Comparison of ENCODE assay signal across 14 mouse cellular contexts in the genomic region with DNA sequence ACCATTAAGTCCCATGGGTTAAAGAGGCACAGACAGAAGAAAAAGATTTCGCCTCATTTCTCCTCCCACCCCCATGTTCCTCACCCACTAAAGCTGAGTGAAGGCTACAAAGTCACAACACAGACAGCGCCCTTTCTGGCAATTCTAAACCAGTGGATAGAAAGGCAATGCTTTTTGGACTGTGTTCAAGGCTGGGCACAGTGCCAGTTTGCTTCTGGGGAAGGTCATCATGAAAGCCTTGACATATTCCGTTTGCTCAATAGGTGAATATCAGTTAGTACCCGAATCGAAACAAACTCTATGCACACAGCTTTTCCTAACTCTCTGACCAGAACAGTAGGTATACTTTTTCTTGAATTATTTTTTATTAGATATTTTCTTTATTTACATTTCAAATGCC. TPM values are rescaled to one million over a fixed set of nuclear protein-coding genes. Genes with fewer than 3 reads are reported as not detected.
DNase-seq lines count a peak whose midpoint lies in the region; ATAC-seq lines count a peak whose summit lies in the region.
"Had no signal": no experiment of that assay in that cellular context is flagged by ENCODE, and none has a peak within 500 bp of the region (broad histone marks: within the 10 kb centered on the region; RNA-seq: fewer than 3 reads in every experiment).

No protein-coding gene starts in this region.

- ATAC-seq in CD4-positive, CD25-positive, alpha-beta regulatory T cell, adult 4 months, result no peak
- ATAC-seq in frontal cortex, adult (ENCODE audit: low TSS enrichment), result no peak

- DNase-seq in heart, adult 8-10 months (ENCODE audit: low spot score), result peak; percentile 19
- DNase-seq in heart, postnatal 25 days (ENCODE audit: low spot score), result no peak
- DNase-seq in adipocyte (ENCODE audit: low spot score), result peak; percentile 24
- peak; percentile 88 to 95 for DNase-seq in adrenal gland, postnatal 36 days
- peak; percentile 47 to 50 for DNase-seq in kidney, postnatal 4 days
- DNase-seq in layer of hippocampus, adult 8-10 months (ENCODE audit: low spot score in 2 of 2), result no peak

- intact Hi-C loops in heart, postnatal 25 days (cut with DNase I), result no loop called here

RNA-seq across cellular contexts. Expression of a gene that starts 2.2 kb away (rescaled TPM):
- not detected for total RNA-seq in heart, adult 8-10 months (2022)
- not detected for total RNA-seq in heart, postnatal 25 days (2021)
- under 1 TPM; 0.33 to 0.76 TPM for total RNA-seq in adrenal gland, postnatal 36 days (2021)
- polyA plus RNA-seq in CD4-positive, CD25-positive, alpha-beta regulatory T cell, adult 4 months (2017; shearing (Covaris generic)), result under 1 TPM in 1 of 2 experiments, not detected in 1; 0.08 TPM
- total RNA-seq in layer of hippocampus, adult 8-10 months (2022), result not detected
- total RNA-seq: gastrocnemius, postnatal 4 days; left cerebral cortex, postnatal 25 days had no signal
- polyA plus RNA-seq: intestine, embryonic 14.5 days; macrophage; testis, adult 2 months had no signal

RNA-seq across cellular contexts. Expression of a gene that starts 8.4 kb away (rescaled TPM):
- not detected for total RNA-seq in heart, adult 8-10 months (2022)
- not detected for total RNA-seq in heart, postnatal 25 days (2021)
- total RNA-seq in adrenal gland, postnatal 36 days (2021), result not detected
- not detected for polyA plus RNA-seq in CD4-positive, CD25-positive, alpha-beta regulatory T cell, adult 4 months (2017; shearing (Covaris generic))
- total RNA-seq in layer of hippocampus, adult 8-10 months (2022), result not detected
- total RNA-seq: gastrocnemius, postnatal 4 days; left cerebral cortex, postnatal 25 days had no signal
- polyA plus RNA-seq: erythroblast, embryonic 14.5 days; intestine, embryonic 14.5 days; macrophage; testis, adult 2 months had no signal

RNA-seq across cellular contexts. Expression of a gene that starts 30.1 kb away (rescaled TPM):
- total RNA-seq in heart, adult 8-10 months (2022), result not detected
- total RNA-seq in heart, postnatal 25 days (2021), result not detected
- not detected for total RNA-seq in adrenal gland, postnatal 36 days (2021)
- polyA plus RNA-seq in CD4-positive, CD25-positive, alpha-beta regulatory T cell, adult 4 months (2017; shearing (Covaris generic)), result not detected
- total RNA-seq in layer of hippocampus, adult 8-10 months (2022), result not detected
- total RNA-seq: gastrocnemius, postnatal 4 days; left cerebral cortex, postnatal 25 days had no signal
- polyA plus RNA-seq: erythroblast, embryonic 14.5 days; intestine, embryonic 14.5 days; macrophage; testis, adult 2 months had no signal

RNA-seq across cellular contexts. Expression of a gene that starts 36.1 kb away (rescaled TPM):
- total RNA-seq in heart, adult 8-10 months (2022), result not detected
- not detected for total RNA-seq in heart, postnatal 25 days (2021)
- not detected for total RNA-seq in adrenal gland, postnatal 36 days (2021)
- not detected for polyA plus RNA-seq in CD4-positive, CD25-positive, alpha-beta regulatory T cell, adult 4 months (2017; shearing (Covaris generic))
- total RNA-seq in layer of hippocampus, adult 8-10 months (2022), result not detected
- total RNA-seq: gastrocnemius, postnatal 4 days; left cerebral cortex, postnatal 25 days had no signal
- polyA plus RNA-seq: erythroblast, embryonic 14.5 days; intestine, embryonic 14.5 days; macrophage; testis, adult 2 months had no signal

RNA-seq across cellular contexts. Expression of a gene that starts 45.5 kb away (rescaled TPM):
- not detected for total RNA-seq in heart, adult 8-10 months (2022)
- not detected for total RNA-seq in heart, postnatal 25 days (2021)
- total RNA-seq in adrenal gland, postnatal 36 days (2021), result not detected
- not detected for polyA plus RNA-seq in CD4-positive, CD25-positive, alpha-beta regulatory T cell, adult 4 months (2017; shearing (Covaris generic))
- total RNA-seq in layer of hippocampus, adult 8-10 months (2022), result not detected
- total RNA-seq: gastrocnemius, postnatal 4 days; left cerebral cortex, postnatal 25 days had no signal
- polyA plus RNA-seq: intestine, embryonic 14.5 days; macrophage had no signal

Comparison
In these comparisons a context has a peak if more than half of its experiments do, and no peak if none do; other contexts are left out.
1. DNase-seq: peak in heart, adult 8-10 months (single experiment), adipocyte (single experiment), adrenal gland, postnatal 36 days (2 of 2) and kidney, postnatal 4 days (2 of 2); none in heart, postnatal 25 days (single experiment) and layer of hippocampus, adult 8-10 months (0 of 2).